Mouse (Mus musculus) monocyte, adult 5-6 weeks (primary cell): ENCODE data around the gene Gm6880. TPM values are rescaled to one million over a fixed set of nuclear protein-coding genes. Genes with fewer than 3 reads are reported as not detected.
"Not testable (repeated sequence)": the region's sequence is repeated elsewhere in the genome, so short reads cannot be mapped to it uniquely, and the experiment has no call there.

Experiments used
- ATAC-seq: fragments of 153-309, 156-312 bp; replicated peaks from 2 replicates; pipeline ENCODE4 v1.8.0; 2017; ENCODE audit warnings: mild to moderate bottlenecking; ENCODE audit not compliant: low TSS enrichment, insufficient number of reproducible peaks, severe bottlenecking, poor library complexity, low FRiP score
- total RNA-seq: library from RNA; stranded (forward); fragments of 200-1000, 200-491, 200-594 nt; gene quantifications from 3 replicates; pipeline ENCODE4 v1.2.3, GENCODE M21; 2017

Gm6880 gene
- not detected in 3 replicates for total RNA-seq

DNA sequence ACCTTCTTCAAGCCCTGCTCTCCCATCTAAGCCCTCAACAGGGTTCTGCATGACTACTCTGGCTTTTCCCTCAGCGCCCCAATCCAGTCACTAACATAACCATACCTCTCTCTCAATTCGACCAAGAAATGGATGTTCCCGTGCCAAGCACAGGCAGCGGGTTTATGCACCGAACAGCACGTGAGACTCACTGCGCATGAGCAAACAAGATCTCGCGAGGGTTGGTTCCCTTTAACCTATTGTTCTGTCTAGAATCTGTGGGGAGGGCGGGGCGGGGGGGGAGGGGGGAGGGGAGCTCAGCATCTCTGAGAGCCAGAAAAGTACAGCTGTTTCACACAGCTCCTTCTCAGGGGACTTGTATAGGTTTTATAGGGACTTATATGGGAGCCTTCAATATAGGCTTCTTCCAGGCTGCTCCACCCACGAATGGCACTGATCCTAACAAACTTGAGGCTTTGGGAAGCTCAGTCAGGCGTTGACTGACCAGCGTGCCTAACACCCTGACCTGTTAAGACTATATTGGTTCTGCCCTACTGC is at the start of gene Gm6880:
Gm6880 (minus strand) TSS at position 51 of the 537 bp plus-strand sequence.
- ATAC-seq, result not testable (repeated sequence)

DNA sequence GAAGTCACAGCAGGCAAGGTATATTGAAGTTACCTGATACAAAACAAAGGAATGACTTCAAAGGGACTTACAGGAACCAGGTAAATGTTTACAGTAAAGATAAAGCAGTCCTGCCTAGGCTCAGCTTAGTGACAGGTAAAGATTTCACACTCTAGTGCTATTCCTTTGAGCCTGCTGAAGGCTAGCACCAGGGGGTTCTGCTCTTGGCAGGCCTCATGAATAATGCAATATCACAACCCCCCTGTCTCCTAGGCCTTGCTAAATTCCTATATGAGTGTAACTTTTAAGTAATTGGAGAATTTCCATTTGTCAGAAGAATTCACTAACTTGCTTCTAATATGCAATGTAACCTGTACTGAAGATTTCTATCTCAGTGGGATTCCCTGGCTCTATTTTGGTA is 36.3 kb upstream of the Gm6880 start:
- not testable (repeated sequence) for ATAC-seq

DNA sequence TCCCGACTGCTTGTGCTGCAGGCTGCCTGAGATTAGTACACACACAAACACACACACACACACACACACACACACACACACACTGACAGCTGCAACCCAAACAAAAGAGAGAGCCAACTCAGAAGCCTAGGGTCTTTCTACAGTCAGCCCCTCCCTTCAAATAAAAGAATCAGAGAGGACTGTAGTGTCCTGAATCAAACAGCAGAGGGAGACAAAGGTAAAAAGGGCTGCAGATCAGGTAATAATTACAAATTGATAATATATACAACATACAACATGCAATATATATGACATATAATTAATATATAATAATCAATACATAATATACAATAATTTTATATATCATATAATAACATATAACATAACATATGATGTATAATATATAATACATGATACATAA is 15.9 kb upstream of the Gm6880 start:
- ATAC-seq, result no peak

DNA sequence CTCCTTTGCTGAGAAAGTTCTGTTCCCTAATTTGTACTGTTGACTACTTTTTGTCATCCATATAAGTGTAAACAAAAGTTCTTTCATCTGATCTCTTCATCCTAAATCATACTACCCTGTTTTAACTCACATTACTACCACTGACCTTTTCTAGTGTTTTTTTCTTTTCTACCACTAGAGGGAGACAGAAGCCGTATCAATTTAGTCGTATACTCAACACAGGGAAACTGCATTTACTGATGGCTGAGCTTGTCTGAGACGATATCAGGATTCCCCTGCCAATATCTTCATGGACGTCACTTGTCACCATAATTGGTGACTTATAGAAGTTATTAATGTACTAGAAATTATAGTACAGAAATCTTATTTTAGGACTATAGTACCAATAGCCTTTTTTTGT is 28.4 kb downstream of the Gm6880 start:
- ATAC-seq, result no peak

DNA sequence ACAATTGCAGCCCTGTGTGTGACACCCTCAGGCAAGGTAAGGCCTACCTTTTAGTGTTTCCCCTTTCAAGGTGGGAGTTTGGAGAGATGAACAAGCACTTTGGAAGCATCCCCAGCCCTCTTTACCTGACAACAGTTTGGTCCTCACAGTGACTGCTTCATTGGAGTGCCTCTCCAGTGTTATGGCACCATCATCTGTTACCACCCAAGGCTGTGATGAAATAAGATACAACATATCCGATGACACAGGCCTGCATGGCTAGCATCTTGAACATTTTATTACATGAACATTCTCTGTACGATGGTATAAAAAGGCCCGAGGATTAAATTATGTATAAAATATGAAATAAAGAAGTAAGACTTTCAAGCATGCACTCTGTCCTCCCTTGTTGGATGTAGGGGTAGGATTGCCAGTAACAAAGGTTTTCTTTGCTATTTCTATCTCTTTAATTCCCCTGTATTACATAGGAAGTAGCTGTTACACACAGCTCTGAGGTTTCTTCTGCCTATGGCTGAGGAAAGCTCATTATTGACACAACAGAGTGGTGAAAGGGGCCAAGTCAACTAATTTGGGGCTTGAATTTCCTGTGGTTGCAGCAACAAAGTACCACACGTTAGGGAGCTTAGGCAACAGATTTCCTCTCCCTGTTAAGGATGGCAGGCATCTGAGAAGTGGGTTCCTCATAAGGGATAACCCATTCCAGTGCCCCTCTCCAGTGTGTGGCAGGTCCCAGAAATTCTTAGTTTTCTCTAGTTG is 29.9 kb downstream of the Gm6880 start:
- ATAC-seq, result no peak

Other genes starting within 250 kb of the Gm6880 start
- gene Flna, start 231.6 kb downstream of the Gm6880 start, total RNA-seq, result 2,023 to 2,748 TPM (median 2,149 TPM) in 3 replicates
- gene Emd, start 226.7 kb downstream of the Gm6880 start, total RNA-seq, result 85.3 to 98.0 TPM (median 91.4 TPM) in 3 replicates
- gene Rpl10, start 210.6 kb downstream of the Gm6880 start, total RNA-seq, result 1,229 to 1,534 TPM (median 1,358 TPM) in 3 replicates
- 59.4 to 103 TPM (median 69.3 TPM) in 3 replicates for gene Taz, start 199.5 kb downstream of the Gm6880 start, total RNA-seq
- 46.0 to 56.4 TPM (median 56.0 TPM) in 3 replicates for gene Dnase1l1, start 199.1 kb downstream of the Gm6880 start, total RNA-seq
- gene Atp6ap1, start 184.3 kb downstream of the Gm6880 start, total RNA-seq, result 286 to 398 TPM (median 345 TPM) in 3 replicates
- 87.9 to 106 TPM (median 93.3 TPM) in 3 replicates for gene Gdi1, start 176.4 kb downstream of the Gm6880 start, total RNA-seq
- 83.1 to 120 TPM (median 87.7 TPM) in 3 replicates for gene Fam50a, start 168.4 kb downstream of the Gm6880 start, total RNA-seq
- 0.19 to 0.78 TPM (median 0.21 TPM) in 3 replicates for gene Plxna3, start 152.3 kb downstream of the Gm6880 start, total RNA-seq
- 6.7 to 12.1 TPM (median 11.1 TPM) in 3 replicates for gene Lage3, start 127.8 kb downstream of the Gm6880 start, total RNA-seq
- gene Ubl4a, start 108.2 kb downstream of the Gm6880 start, total RNA-seq, result 3.6 to 12.2 TPM (median 10.0 TPM) in 3 replicates
- 11.6 to 17.2 TPM (median 13.4 TPM) in 3 replicates for gene Slc10a3, start 108.0 kb downstream of the Gm6880 start, total RNA-seq
- gene Fam3a, start 88.1 kb downstream of the Gm6880 start, total RNA-seq, result 10.5 to 15.7 TPM (median 12.8 TPM) in 3 replicates
- gene Ikbkg, start 88.1 kb downstream of the Gm6880 start, total RNA-seq, result 26.2 to 51.9 TPM (median 31.9 TPM) in 3 replicates
- 120 to 126 TPM (median 124 TPM) in 3 replicates for gene G6pdx, start 52.2 kb downstream of the Gm6880 start, total RNA-seq
- not detected in 3 replicates for gene Olfr1326-ps1, start 93.5 kb upstream of the Gm6880 start, total RNA-seq
- gene Olfr1325, start 111.3 kb upstream of the Gm6880 start, total RNA-seq, result not detected in 3 replicates
- gene Gm5640, start 164.2 kb upstream of the Gm6880 start, total RNA-seq, result not detected in 3 replicates